Mouse (Mus musculus): ENCODE results near the gene Fzd2.

Fzd2 gene

DNA sequence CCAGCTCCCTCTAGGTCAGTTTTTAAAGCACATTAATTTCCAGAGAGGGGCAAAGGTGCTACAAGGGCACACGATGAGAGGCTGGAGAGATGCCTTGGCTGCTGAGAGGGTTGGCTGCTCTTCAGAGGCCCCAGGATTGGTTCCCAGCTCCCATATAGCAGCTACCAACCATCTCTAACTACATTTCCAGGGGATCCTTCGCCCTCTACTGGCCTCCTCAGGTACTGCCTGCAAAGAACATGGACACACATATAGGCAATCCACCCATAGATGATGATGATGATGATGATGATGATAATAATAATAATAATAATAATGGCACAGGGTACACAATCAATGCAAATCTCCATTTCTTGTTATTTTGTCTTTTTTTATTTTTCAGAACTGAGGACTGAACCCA lies 15.3 kb downstream of the Fzd2 start:
- DNase-seq (ENCODE audit: low spot score in 2 of 2): no peak

DNA sequence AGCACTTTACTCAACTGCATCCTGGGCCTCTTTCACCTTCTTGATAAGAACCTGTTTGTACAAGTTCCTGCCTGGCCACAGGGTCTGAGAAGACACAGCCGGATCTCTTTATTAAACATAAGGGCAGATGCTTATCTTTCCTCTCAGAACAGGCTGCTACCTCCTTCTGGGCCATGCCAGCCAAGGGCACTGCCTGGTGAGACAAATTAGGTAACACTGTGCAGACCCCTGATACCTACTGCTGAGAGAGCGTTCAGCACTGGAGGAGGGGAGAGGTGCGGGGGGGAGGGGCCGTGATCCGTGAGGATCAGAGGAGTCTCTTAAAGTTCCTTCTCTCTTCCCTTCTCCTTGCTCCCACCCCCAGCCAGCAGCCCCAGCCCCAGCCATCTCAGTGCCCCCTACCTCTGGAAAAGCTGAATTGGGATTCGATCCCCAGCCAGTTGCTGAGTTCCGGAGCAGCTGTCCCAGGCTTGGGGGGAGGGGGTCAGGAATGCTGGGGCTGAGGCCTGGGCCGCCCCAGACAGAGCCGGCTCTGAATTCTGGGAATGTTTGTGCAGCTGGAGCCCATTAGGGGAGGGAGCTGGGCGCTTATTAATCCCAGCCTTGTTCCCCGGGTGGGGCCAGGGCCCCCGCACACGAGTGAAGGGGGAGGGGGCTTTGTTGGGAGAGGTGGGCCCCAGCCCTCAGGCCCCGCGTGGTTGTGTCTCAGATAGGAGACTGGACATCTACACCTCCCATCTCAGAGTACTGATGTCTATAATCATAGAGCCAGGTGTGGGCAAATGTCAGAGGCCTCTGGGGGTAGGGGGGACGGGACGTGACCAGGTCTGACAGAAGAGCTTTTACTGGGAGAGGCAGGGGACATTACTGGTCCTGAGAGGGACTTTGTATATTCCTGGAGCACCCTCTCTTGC lies 19.9 kb downstream of the Fzd2 start:
- peak; percentile 23 to 29 for DNase-seq (ENCODE audit: low spot score in 2 of 2)

GRCm38 (mm10) chr11:102624888-102625407 lies 20.8 kb downstream of the Fzd2 start:
- no peak for DNase-seq (ENCODE audit: low spot score in 2 of 2)

GRCm38 (mm10) chr11:102627171-102627931 lies 23.2 kb downstream of the Fzd2 start:
- no peak for DNase-seq (ENCODE audit: low spot score in 2 of 2)

- DNase-seq (ENCODE audit: low spot score in 2 of 2): no peak
Measured at GRCm38 (mm10) chr11:102628529-102628928, 24.3 kb downstream of the Fzd2 start.

- no peak for DNase-seq (ENCODE audit: low spot score in 2 of 2)
Measured at GRCm38 (mm10) chr11:102629375-102629774, 25.2 kb downstream of the Fzd2 start.

DNA sequence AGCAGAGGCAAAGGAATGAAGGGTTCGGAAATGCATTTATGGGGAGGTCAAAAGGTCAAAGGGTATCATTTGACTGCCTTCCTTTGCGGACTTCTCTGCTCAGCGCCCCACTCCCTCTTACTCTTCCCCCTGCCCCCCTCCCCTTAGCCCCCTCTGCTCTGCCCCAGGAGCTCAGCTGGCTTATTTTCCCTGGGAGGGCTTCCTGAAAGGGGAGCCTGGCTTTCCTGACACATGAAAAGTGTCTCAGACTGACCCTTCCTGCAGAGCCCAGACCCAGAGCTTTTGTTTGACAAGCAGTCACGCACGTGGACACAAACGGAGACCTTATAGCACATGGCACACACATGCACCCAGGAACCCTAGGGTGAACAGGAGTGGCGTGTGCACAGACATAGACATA lies 26.5 kb downstream of the Fzd2 start:
- DNase-seq (ENCODE audit: low spot score in 2 of 2): no peak

- DNase-seq (ENCODE audit: low spot score in 2 of 2): no peak
Measured at GRCm38 (mm10) chr11:102631203-102631602, 27.0 kb downstream of the Fzd2 start.

GRCm38 (mm10) chr11:102632725-102633124 lies 28.5 kb downstream of the Fzd2 start:
- DNase-seq (ENCODE audit: low spot score in 2 of 2): no peak

DNA sequence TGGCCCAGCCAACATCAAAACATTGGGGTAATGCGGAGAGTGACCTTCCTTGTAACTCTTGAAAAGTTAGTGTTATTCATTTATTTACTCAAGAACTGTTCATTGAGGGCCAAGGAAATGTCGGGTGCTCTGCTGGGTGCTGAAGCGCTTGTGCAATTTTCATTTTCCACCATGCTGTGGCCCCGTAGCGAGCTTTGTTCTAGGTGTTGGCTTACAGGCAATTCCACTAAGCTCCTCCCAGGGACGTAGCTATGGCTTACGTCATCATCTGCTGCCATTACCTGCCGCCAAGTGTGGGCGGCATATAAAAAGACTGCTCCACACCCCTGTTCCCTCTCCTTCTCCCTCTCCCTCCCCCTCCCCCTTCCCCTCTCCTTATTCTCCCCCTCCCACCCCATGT lies 29.2 kb downstream of the Fzd2 start:
- no peak for DNase-seq (ENCODE audit: low spot score in 2 of 2)

- no peak for DNase-seq (ENCODE audit: low spot score in 2 of 2)
Measured at GRCm38 (mm10) chr11:102636887-102637286, 32.7 kb downstream of the Fzd2 start.

DNA sequence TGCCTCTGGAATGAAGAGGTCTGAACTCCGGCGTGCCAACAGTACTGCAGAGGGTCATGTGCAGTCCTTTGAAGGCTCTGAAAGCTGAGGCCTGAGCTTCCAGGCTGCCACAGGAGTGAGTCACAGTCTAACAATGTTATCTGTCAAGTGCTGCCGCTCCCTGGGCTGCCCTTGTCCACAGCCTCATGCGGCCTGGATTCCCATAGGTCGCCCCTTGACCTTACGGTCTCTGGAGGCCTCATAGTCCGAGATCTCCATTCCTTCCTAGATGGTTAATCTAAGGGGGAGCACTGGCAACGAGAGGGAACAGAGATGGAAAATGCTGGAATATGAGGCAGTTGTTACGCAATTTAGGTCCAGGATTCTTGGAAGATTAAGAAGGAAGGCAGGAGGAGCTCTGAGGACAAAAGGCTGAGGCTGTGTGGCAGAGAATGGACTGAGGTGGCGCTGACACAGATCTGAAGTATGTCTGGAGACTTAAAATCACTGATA lies 39.7 kb downstream of the Fzd2 start:
- DNase-seq (ENCODE audit: low spot score in 2 of 2): peak; percentile 50 to 62

- no peak for DNase-seq (ENCODE audit: low spot score in 2 of 2)
Measured at GRCm38 (mm10) chr11:102646226-102646625, 42.0 kb downstream of the Fzd2 start.

DNA sequence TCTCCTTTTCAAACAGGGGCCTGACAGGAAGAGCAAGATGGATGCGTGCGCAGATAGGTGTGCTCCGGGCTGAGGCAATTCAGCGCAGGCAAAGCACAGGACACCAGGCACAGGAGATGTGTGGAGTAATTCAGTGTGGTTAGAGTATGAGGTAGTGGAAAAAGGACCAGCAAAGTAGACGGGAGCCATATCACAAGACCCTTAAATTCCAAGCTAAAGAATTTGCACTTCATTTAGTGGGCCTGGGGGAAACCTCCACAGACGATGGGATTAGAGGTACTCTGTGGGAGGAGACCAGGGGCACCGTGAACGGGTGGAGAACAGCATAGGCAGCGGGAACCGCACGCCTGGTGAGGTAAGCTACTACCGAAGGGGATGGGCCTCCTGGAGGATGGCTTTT lies 43.7 kb downstream of the Fzd2 start:
- DNase-seq (ENCODE audit: low spot score in 2 of 2): no peak

GRCm38 (mm10) chr11:102651381-102651780 lies 47.2 kb downstream of the Fzd2 start:
- DNase-seq (ENCODE audit: low spot score in 2 of 2): peak; percentile 62 to 77

GRCm38 (mm10) chr11:102652844-102653243 lies 48.6 kb downstream of the Fzd2 start:
- DNase-seq (ENCODE audit: low spot score in 2 of 2): no peak

- DNase-seq (ENCODE audit: low spot score in 2 of 2): no peak
Measured at GRCm38 (mm10) chr11:102655888-102656287, 51.7 kb downstream of the Fzd2 start.

DNA sequence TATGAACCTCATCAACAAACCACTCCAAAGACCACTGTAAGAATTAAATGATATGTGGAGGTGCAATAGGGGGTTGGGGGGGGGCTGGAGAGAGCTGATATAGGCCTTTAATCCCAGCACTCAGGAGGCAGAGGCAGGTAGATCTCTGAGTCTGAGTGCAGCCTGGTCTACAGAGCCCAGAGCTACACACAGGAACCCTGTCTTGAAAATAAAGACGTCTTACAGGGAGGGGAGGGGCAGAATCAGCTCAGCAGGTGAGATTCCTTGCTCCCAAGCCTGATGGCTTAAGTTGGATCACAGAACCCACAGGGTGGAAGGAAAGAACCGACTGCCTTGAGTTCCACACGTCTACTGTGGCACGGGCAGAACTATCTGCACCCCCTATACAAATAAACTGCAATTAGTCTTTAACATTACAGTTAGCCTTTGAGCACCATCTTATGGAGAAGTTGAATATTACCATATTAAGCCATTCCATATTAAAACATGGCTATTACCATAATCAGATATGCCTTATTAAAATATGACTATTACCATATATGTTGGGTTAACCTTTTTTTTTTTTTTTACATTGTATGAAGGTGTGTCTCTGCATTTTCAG lies 52.2 kb downstream of the Fzd2 start:
- no peak for DNase-seq (ENCODE audit: low spot score in 2 of 2)

DNA sequence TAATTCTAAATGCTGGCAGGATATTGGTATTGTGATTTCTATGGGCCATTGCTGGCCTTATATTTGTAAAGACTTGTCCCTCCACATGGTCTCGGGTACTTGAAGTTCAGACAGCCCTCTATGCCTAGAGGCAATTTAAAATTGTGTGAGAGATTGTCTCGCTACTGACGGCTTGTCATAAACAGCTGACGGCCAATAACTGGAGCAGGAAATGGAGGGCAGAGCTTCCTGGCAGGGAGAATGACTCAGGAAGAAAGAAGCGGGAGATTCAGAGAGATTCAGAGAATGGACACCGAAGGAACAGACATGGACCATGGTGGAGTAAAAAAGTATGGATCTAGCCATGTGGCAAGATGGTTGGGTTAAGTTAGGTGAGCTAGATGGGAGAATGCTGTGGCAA lies 52.7 kb downstream of the Fzd2 start:
- DNase-seq (ENCODE audit: low spot score in 2 of 2): no peak

Measured in urinary bladder, postnatal 36 days (tissue).